Comparison of ENCODE assay signal across 13 mouse cellular contexts in the genomic region with DNA sequence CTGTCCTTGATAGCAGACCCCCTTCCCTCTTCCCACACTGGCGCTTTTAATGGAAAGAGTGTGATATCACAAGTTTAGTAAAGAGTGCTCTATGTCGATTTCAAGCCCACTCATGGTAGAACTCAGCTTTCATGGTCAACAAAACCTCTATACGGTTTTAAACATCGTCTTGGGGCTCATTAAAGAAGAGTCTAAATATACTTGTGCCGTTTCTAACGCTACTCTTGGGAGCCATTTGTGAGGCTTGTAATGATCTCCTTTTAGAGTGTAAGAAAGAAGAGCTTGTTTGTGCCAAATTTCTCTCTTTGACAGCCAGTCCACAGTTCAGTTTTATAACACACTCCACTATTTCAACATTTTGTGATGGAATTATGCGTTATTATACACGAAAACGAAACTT.
"Had no signal": no experiment of that assay in that cellular context is flagged by ENCODE, and none has a peak within 500 bp of the region (broad histone marks: within the 10 kb centered on the region; RNA-seq: fewer than 3 reads in every experiment).

No protein-coding gene starts in this region.

- H3K4me3 ChIP-seq: layer of hippocampus, adult 2 months; liver, embryonic 12.5 days; lung, embryonic 15.5 days; midbrain, embryonic 12.5 days; neural tube, embryonic 13.5 days had no signal

- H3K9ac ChIP-seq: liver, embryonic 12.5 days; lung, embryonic 15.5 days; midbrain, embryonic 12.5 days; neural tube, embryonic 13.5 days had no signal

- DNase-seq: kidney, adult 8-10 months; kidney, postnatal 10 days; kidney, postnatal 4 days; lung, postnatal 14 days; retina, postnatal 1 day; thymus, postnatal 36 days had no signal

- H3K4me2 ChIP-seq: liver, embryonic 12.5 days; lung, embryonic 15.5 days; midbrain, embryonic 12.5 days; neural tube, embryonic 13.5 days had no signal

- H3K27me3 ChIP-seq: liver, embryonic 12.5 days; lung, embryonic 15.5 days; midbrain, embryonic 12.5 days; neural tube, embryonic 13.5 days had no signal

- ATAC-seq: intestine, postnatal 0 days; liver, embryonic 12.5 days; midbrain, embryonic 16.5 days had no signal

- H3K4me1 ChIP-seq: liver, embryonic 12.5 days had no signal

- H3K36me3 ChIP-seq: liver, embryonic 12.5 days; lung, embryonic 15.5 days had no signal

- H3K9me3 ChIP-seq: liver, embryonic 12.5 days; lung, embryonic 15.5 days; midbrain, embryonic 12.5 days; neural tube, embryonic 13.5 days had no signal

- H3K27ac ChIP-seq: layer of hippocampus, adult 2 months; liver, embryonic 12.5 days; lung, embryonic 15.5 days; midbrain, embryonic 12.5 days; neural tube, embryonic 13.5 days had no signal
